Mouse (Mus musculus): ENCODE data around the gene Trappc3l. TPM values are rescaled to one million over a fixed set of nuclear protein-coding genes. Genes with fewer than 3 reads are reported as not detected.

Gene Trappc3l
- polyA plus RNA-seq, 1 experiment = not detected

- TF ChIP-seq POLR2A (IDR thresholded peaks at IDR 0.05; ENCODE audit: low read depth, low read length) = no peak
- TF ChIP-seq CTCF (IDR thresholded peaks at IDR 0.05; ENCODE audit: extremely low read depth, insufficient read depth, insufficient read length, insufficient replicate concordance) = no peak
- 79% methylated on average over 6 of the region's 6 CpGs for WGBS
Measured at GRCm38 (mm10) chr10:34136432-34136831, 99.0 kb downstream of the Trappc3l start.

GRCm38 (mm10) chr10:34138027-34138426 lies 100.6 kb downstream of the Trappc3l start:
- TF ChIP-seq POLR2A (IDR thresholded peaks at IDR 0.05; ENCODE audit: low read depth, low read length) = no peak
- no peak for TF ChIP-seq CTCF (IDR thresholded peaks at IDR 0.05; ENCODE audit: extremely low read depth, insufficient read depth, insufficient read length, insufficient replicate concordance)
- Histone ChIP-seq H3K27ac (ENCODE audit: insufficient read depth, low read length) (no peak overlapping the region), H3K27me3 (ENCODE audit: control insufficient read depth, insufficient read depth, low read length) (no peaks in the 10 kb centered on the region), H3K4me3 (ENCODE audit: extremely low read depth, insufficient read depth, insufficient read length) (no peak overlapping the region), H3K36me3 (ENCODE audit: control insufficient read depth, insufficient read depth, low read length) (no peaks in the 10 kb centered on the region), H3K4me1 (ENCODE audit: control insufficient read depth, insufficient read depth, insufficient read length) (no peaks in the 10 kb centered on the region)
- DNase-seq (ENCODE audit: low read depth in 1 of 2, low spot score in 2 of 2) = no peak
- 59% methylated on average over 6 of the region's 6 CpGs for WGBS

More at GRCm38 (mm10) chr10:34136432-34136831, 99.0 kb downstream of the Trappc3l start:
- no peaks in the 10 kb centered on the region for H3K27me3 ChIP-seq (ENCODE audit: control insufficient read depth, insufficient read depth, low read length)
- H3K4me3 ChIP-seq (ENCODE audit: extremely low read depth, insufficient read depth, insufficient read length) = no peak overlapping the region
- no peaks in the 10 kb centered on the region for H3K36me3 ChIP-seq (ENCODE audit: control insufficient read depth, insufficient read depth, low read length)
- peaks cover 4% of the 10 kb centered on the region; the same call in 1 of the 2 replicates for H3K4me1 ChIP-seq (ENCODE audit: control insufficient read depth, insufficient read depth, insufficient read length)
- H3K27ac ChIP-seq (ENCODE audit: insufficient read depth, low read length) = no peak overlapping the region
- DNase-seq (ENCODE audit: low read depth in 1 of 2, low spot score in 2 of 2) = no peak

DNA sequence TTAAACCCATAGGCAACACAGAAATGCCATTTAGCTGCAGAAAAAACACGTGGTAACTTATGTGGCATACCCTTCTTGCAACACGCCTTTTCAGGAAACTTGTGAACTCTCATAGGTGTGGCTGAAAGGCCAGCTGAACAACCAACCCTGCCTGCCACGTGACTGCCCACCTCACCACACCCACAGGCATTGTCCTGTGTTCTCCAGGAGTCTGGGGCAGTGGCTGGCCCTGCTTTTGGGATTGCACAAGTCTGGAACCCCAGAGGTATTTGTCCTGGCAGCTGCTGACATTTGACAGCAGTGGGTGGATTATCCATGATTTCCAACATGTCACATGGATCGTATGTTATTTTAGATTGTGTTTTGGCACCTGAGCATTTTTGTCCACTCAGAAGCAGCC lies 102.4 kb downstream of the Trappc3l start:
- WGBS = 66% methylated on average over 4 of the region's 4 CpGs
- DNase-seq (ENCODE audit: low read depth in 1 of 2, low spot score in 2 of 2) = no peak
- TF ChIP-seq POLR2A (IDR thresholded peaks at IDR 0.05; ENCODE audit: low read depth, low read length) (no peak), CTCF (IDR thresholded peaks at IDR 0.05; ENCODE audit: extremely low read depth, insufficient read depth, insufficient read length, insufficient replicate concordance) (no peak)
- Histone ChIP-seq H3K4me1 (ENCODE audit: control insufficient read depth, insufficient read depth, insufficient read length) (no peaks in the 10 kb centered on the region), H3K27ac (ENCODE audit: insufficient read depth, low read length) (no peak overlapping the region), H3K4me3 (ENCODE audit: extremely low read depth, insufficient read depth, insufficient read length) (no peak overlapping the region), H3K27me3 (ENCODE audit: control insufficient read depth, insufficient read depth, low read length) (no peaks in the 10 kb centered on the region), H3K36me3 (ENCODE audit: control insufficient read depth, insufficient read depth, low read length) (no peaks in the 10 kb centered on the region)

DNA sequence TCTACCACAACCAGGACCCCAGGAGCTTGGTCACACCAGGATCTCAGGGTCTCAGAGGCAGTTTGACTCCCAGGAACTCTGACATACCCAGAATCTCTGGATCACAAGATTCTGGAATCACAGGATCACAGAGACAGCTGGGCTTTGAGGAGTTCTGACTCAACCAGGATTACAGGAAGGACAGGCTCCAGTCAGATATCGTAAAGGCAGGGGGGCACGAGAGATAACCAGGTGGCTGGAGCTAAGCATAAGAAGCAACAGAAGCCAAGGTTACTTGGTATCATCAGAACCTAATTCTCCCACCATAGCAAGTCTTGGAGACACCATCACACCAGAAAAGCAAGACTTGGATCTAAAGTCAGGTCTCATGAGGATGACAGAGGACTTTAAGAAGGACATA lies 104.3 kb downstream of the Trappc3l start:
- no peak for TF ChIP-seq POLR2A (IDR thresholded peaks at IDR 0.05; ENCODE audit: low read depth, low read length)
- no peak for TF ChIP-seq CTCF (IDR thresholded peaks at IDR 0.05; ENCODE audit: extremely low read depth, insufficient read depth, insufficient read length, insufficient replicate concordance)
- Histone ChIP-seq H3K4me1 (ENCODE audit: control insufficient read depth, insufficient read depth, insufficient read length) (no peaks in the 10 kb centered on the region), H3K4me3 (ENCODE audit: extremely low read depth, insufficient read depth, insufficient read length) (no peak overlapping the region), H3K36me3 (ENCODE audit: control insufficient read depth, insufficient read depth, low read length) (no peaks in the 10 kb centered on the region), H3K27me3 (ENCODE audit: control insufficient read depth, insufficient read depth, low read length) (no peaks in the 10 kb centered on the region), H3K27ac (ENCODE audit: insufficient read depth, low read length) (no peak overlapping the region)
- no peak for DNase-seq (ENCODE audit: low read depth in 1 of 2, low spot score in 2 of 2)
- WGBS = 98% methylated on average over 2 of the region's 2 CpGs

- Histone ChIP-seq H3K4me1 (ENCODE audit: control insufficient read depth, insufficient read depth, insufficient read length) (no peaks in the 10 kb centered on the region), H3K27ac (ENCODE audit: insufficient read depth, low read length) (no peak overlapping the region), H3K4me3 (ENCODE audit: extremely low read depth, insufficient read depth, insufficient read length) (no peak overlapping the region), H3K36me3 (ENCODE audit: control insufficient read depth, insufficient read depth, low read length) (no peaks in the 10 kb centered on the region), H3K27me3 (ENCODE audit: control insufficient read depth, insufficient read depth, low read length) (no peaks in the 10 kb centered on the region)
- DNase-seq (ENCODE audit: low read depth in 1 of 2, low spot score in 2 of 2) = no peak
- no peak for TF ChIP-seq CTCF (IDR thresholded peaks at IDR 0.05; ENCODE audit: extremely low read depth, insufficient read depth, insufficient read length, insufficient replicate concordance)
- TF ChIP-seq POLR2A (IDR thresholded peaks at IDR 0.05; ENCODE audit: low read depth, low read length) = no peak
- WGBS = 86% methylated on average over 3 of the region's 3 CpGs
Measured at GRCm38 (mm10) chr10:34149772-34150171, 112.4 kb downstream of the Trappc3l start.

DNA sequence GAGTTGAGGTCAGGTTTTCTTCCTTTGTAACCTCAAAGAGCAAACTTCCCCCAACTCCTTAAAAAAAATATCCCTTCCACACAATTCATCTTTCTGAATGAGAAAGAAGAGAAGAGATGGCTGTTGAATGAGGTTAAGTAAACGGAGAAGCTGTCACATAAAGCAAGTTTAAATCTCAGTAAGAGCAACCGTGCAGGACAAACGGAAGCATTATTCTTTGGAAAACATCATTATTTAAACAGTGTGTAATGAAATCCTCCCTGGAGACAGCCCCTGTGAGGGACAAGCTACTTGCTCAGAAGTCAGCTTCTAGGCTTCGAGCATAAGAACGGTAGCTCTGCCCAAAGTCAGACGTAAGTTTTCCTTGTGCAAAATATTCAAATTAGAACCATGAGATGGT lies 113.1 kb downstream of the Trappc3l start:
- no peak overlapping the region for H3K4me3 ChIP-seq (ENCODE audit: extremely low read depth, insufficient read depth, insufficient read length)
- H3K36me3 ChIP-seq (ENCODE audit: control insufficient read depth, insufficient read depth, low read length) = no peaks in the 10 kb centered on the region
- DNase-seq (ENCODE audit: low read depth in 1 of 2, low spot score in 2 of 2) = no peak
- TF ChIP-seq POLR2A (IDR thresholded peaks at IDR 0.05; ENCODE audit: low read depth, low read length) (no peak), CTCF (IDR thresholded peaks at IDR 0.05; ENCODE audit: extremely low read depth, insufficient read depth, insufficient read length, insufficient replicate concordance) (no peak)
- 91% methylated on average over 6 of the region's 6 CpGs for WGBS
- H3K27ac ChIP-seq (ENCODE audit: insufficient read depth, low read length) = no peak overlapping the region
- H3K27me3 ChIP-seq (ENCODE audit: control insufficient read depth, insufficient read depth, low read length) = no peaks in the 10 kb centered on the region
- H3K4me1 ChIP-seq (ENCODE audit: control insufficient read depth, insufficient read depth, insufficient read length) = no peaks in the 10 kb centered on the region

- Histone ChIP-seq H3K4me1 (ENCODE audit: control insufficient read depth, insufficient read depth, insufficient read length) (no peaks in the 10 kb centered on the region), H3K36me3 (ENCODE audit: control insufficient read depth, insufficient read depth, low read length) (no peaks in the 10 kb centered on the region), H3K4me3 (ENCODE audit: extremely low read depth, insufficient read depth, insufficient read length) (no peak overlapping the region), H3K27me3 (ENCODE audit: control insufficient read depth, insufficient read depth, low read length) (no peaks in the 10 kb centered on the region), H3K27ac (ENCODE audit: insufficient read depth, low read length) (no peak overlapping the region)
- DNase-seq (ENCODE audit: low read depth in 1 of 2, low spot score in 2 of 2) = peak in 1 of 2 experiments; percentile 32
- TF ChIP-seq CTCF (IDR thresholded peaks at IDR 0.05; ENCODE audit: extremely low read depth, insufficient read depth, insufficient read length, insufficient replicate concordance) (peak; percentile 12; the same call in 1 of the 2 replicates), POLR2A (IDR thresholded peaks at IDR 0.05; ENCODE audit: low read depth, low read length) (no peak)
- 73% methylated on average over 3 of the region's 3 CpGs for WGBS
Measured at GRCm38 (mm10) chr10:34151827-34152226, 114.4 kb downstream of the Trappc3l start.

All from spleen, adult 2 months (tissue).